Mouse (Mus musculus): ENCODE results near the gene AY074887. TPM values are rescaled to one million over a fixed set of nuclear protein-coding genes. Genes with fewer than 3 reads are reported as not detected.

AY074887 gene
- polyA plus RNA-seq, 2 experiments, result 0.04 to 0.27 TPM

- TF ChIP-seq EP300 (IDR thresholded peaks at IDR 0.05; ENCODE audit: low read depth), result no peak
- peak; percentile 51 for TF ChIP-seq CTCF (IDR thresholded peaks at IDR 0.05; ENCODE audit: low read depth)
- 0% methylated on average over 1 of the region's 1 CpGs for whole genome bisulfite sequencing (ENCODE audit: insufficient replicate concordance)
- H3K4me1 ChIP-seq (replicated peaks; ENCODE audit: control insufficient read depth in 2 of 2, insufficient read depth in 2 of 2, low read length in 1 of 2), result no peaks in the 10 kb centered on the region
- no peak for DNase-seq (ENCODE audit: low read depth in 3 of 3, low spot score in 3 of 3)
- H3K4me2 ChIP-seq (ENCODE audit: low read depth), result no peak overlapping the region
- H3K9ac ChIP-seq (replicated peaks), result no peak overlapping the region
- H3K27me3 ChIP-seq (ENCODE audit: control insufficient read depth, insufficient read depth, low read length), result no peaks in the 10 kb centered on the region
- no peaks in the 10 kb centered on the region for H3K9me3 ChIP-seq (ENCODE audit: control insufficient read depth, low read length)
- no peak overlapping the region for H3K27ac ChIP-seq
- H3K4me3 ChIP-seq (ENCODE audit: insufficient read depth in 1 of 2, low read depth in 2 of 2, low read length in 2 of 2), result no peak overlapping the region
- no peak for ATAC-seq (ENCODE audit: insufficient read depth)
- no peaks in the 10 kb centered on the region for H3K36me3 ChIP-seq (replicated peaks; ENCODE audit: control insufficient read depth, insufficient read depth, low read depth)
These were observed 19.0 kb downstream of the AY074887 start for GRCm38 (mm10) chr9:54931765-54932164.

- H3K9ac ChIP-seq (replicated peaks), result no peak overlapping the region
- DNase-seq (ENCODE audit: low read depth in 3 of 3, low spot score in 3 of 3) (no peak), ATAC-seq (ENCODE audit: insufficient read depth) (no peak)
- H3K27ac ChIP-seq, result no peak overlapping the region
- no peak overlapping the region for H3K4me2 ChIP-seq (ENCODE audit: low read depth)
- no peak for TF ChIP-seq CTCF (IDR thresholded peaks at IDR 0.05; ENCODE audit: low read depth)
- TF ChIP-seq EP300 (IDR thresholded peaks at IDR 0.05; ENCODE audit: low read depth), result no peak
- no peaks in the 10 kb centered on the region for H3K4me1 ChIP-seq (replicated peaks; ENCODE audit: control insufficient read depth in 2 of 2, insufficient read depth in 2 of 2, low read length in 1 of 2)
- H3K9me3 ChIP-seq (ENCODE audit: control insufficient read depth, low read length), result no peaks in the 10 kb centered on the region
- 54% methylated on average over 1 of the region's 1 CpGs for WGBS (ENCODE audit: insufficient replicate concordance)
- H3K4me3 ChIP-seq (ENCODE audit: insufficient read depth in 1 of 2, low read depth in 2 of 2, low read length in 2 of 2), result no peak overlapping the region
- H3K27me3 ChIP-seq (ENCODE audit: control insufficient read depth, insufficient read depth, low read length), result no peaks in the 10 kb centered on the region
- no peaks in the 10 kb centered on the region for H3K36me3 ChIP-seq (replicated peaks; ENCODE audit: control insufficient read depth, insufficient read depth, low read depth)
These were observed 20.1 kb downstream of the AY074887 start for GRCm38 (mm10) chr9:54930741-54931140.

DNA sequence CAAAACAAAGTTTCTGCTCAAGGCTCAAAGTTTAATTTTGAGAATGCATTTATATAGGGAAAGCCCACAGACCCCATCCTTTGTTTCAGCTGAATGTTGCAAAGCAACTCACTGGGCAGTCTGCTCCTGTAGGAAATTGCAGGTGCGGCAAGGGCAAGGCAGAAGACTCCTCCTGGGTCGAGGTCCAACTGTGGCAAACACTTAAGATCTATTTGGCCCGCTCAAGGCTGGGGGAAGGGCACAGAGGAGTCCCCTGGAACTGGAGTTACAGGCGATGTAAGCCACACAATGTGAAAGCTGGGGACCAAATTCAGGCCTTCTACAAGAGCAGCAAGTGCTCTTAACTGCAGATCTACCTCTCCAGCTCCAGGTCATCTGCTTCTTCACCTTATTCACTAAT is 30.9 kb downstream of the AY074887 start:
- DNase-seq (ENCODE audit: low read depth in 3 of 3, low spot score in 3 of 3) (no peak), ATAC-seq (ENCODE audit: insufficient read depth) (no peak)
- Histone ChIP-seq H3K27me3 (ENCODE audit: control insufficient read depth, insufficient read depth, low read length) (no peaks in the 10 kb centered on the region), H3K9ac (replicated peaks) (no peak overlapping the region), H3K36me3 (replicated peaks; ENCODE audit: control insufficient read depth, insufficient read depth, low read depth) (no peaks in the 10 kb centered on the region), H3K4me2 (ENCODE audit: low read depth) (no peak overlapping the region), H3K4me3 (ENCODE audit: insufficient read depth in 1 of 2, low read depth in 2 of 2, low read length in 2 of 2) (no peak overlapping the region), H3K27ac (no peak overlapping the region), H3K9me3 (ENCODE audit: control insufficient read depth, low read length) (no peaks in the 10 kb centered on the region), H3K4me1 (replicated peaks; ENCODE audit: control insufficient read depth in 2 of 2, insufficient read depth in 2 of 2, low read length in 1 of 2) (0 out of 4 replicates have a peak, but pooled peaks cover 0 to 2% of the 10 kb centered on the region in 2 experiments)
- WGBS (ENCODE audit: insufficient replicate concordance), result 45% methylated on average over 4 of the region's 4 CpGs
- TF ChIP-seq EP300 (IDR thresholded peaks at IDR 0.05; ENCODE audit: low read depth), result no peak
- TF ChIP-seq CTCF (IDR thresholded peaks at IDR 0.05; ENCODE audit: low read depth), result no peak

DNA sequence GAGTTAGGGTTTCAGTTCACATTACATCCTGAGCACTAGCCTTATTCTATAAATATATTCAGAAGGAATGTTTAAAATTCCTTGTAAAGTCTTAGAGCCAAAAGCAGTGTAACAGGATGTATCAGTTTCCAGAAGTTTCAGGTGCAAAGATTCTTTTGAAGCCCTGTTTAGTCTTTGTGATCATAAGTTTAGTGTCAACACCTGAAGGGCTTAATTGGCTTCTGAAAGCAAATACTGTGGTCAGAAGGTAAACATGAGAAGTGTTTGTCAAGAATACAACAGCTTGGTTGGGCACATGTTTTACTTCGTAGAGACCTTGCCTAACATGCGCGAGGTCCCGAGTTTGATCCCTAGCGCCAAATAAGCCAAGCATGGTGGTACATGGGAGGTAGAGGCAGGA is 32.0 kb downstream of the AY074887 start:
- Histone ChIP-seq H3K27me3 (ENCODE audit: control insufficient read depth, insufficient read depth, low read length) (no peaks in the 10 kb centered on the region), H3K9ac (replicated peaks) (no peak overlapping the region), H3K4me1 (replicated peaks; ENCODE audit: control insufficient read depth in 2 of 2, insufficient read depth in 2 of 2, low read length in 1 of 2) (0 out of 4 replicates have a peak, but pooled peaks cover 0 to 2% of the 10 kb centered on the region in 2 experiments), H3K4me3 (ENCODE audit: insufficient read depth in 1 of 2, low read depth in 2 of 2, low read length in 2 of 2) (no peak overlapping the region), H3K36me3 (replicated peaks; ENCODE audit: control insufficient read depth, insufficient read depth, low read depth) (no peaks in the 10 kb centered on the region), H3K27ac (no peak overlapping the region), H3K4me2 (ENCODE audit: low read depth) (no peak overlapping the region), H3K9me3 (ENCODE audit: control insufficient read depth, low read length) (no peaks in the 10 kb centered on the region)
- WGBS (ENCODE audit: insufficient replicate concordance), result 77% methylated on average over 5 of the region's 5 CpGs
- DNase-seq (ENCODE audit: low read depth in 3 of 3, low spot score in 3 of 3) (no peak), ATAC-seq (ENCODE audit: insufficient read depth) (no peak)
- TF ChIP-seq CTCF (IDR thresholded peaks at IDR 0.05; ENCODE audit: low read depth) (no peak), EP300 (IDR thresholded peaks at IDR 0.05; ENCODE audit: low read depth) (no peak)

GRCm38 (mm10) chr9:54918191-54918590 is 32.6 kb downstream of the AY074887 start:
- no peak for DNase-seq (ENCODE audit: low read depth in 3 of 3, low spot score in 3 of 3)
- Histone ChIP-seq H3K9ac (replicated peaks) (no peak overlapping the region), H3K27ac (no peak overlapping the region), H3K4me2 (ENCODE audit: low read depth) (peak overlapping the region; percentile 59), H3K27me3 (ENCODE audit: control insufficient read depth, insufficient read depth, low read length) (no peaks in the 10 kb centered on the region), H3K9me3 (ENCODE audit: control insufficient read depth, low read length) (no peaks in the 10 kb centered on the region), H3K4me3 (ENCODE audit: insufficient read depth in 1 of 2, low read depth in 2 of 2, low read length in 2 of 2) (0 out of 4 replicates have a peak overlapping the region, but pooled peaks of 1 of the 2 experiments have one; percentile 48), H3K4me1 (replicated peaks; ENCODE audit: control insufficient read depth in 2 of 2, insufficient read depth in 2 of 2, low read length in 1 of 2) (0 out of 4 replicates have a peak, but pooled peaks cover 0 to 2% of the 10 kb centered on the region in 2 experiments), H3K36me3 (replicated peaks; ENCODE audit: control insufficient read depth, insufficient read depth, low read depth) (no peaks in the 10 kb centered on the region)
- WGBS (ENCODE audit: insufficient replicate concordance), result 49% methylated on average over 2 of the region's 2 CpGs
- no peak for ATAC-seq (ENCODE audit: insufficient read depth)
- TF ChIP-seq CTCF (IDR thresholded peaks at IDR 0.05; ENCODE audit: low read depth), result no peak
- TF ChIP-seq EP300 (IDR thresholded peaks at IDR 0.05; ENCODE audit: low read depth), result no peak
